In the genomic region with DNA sequence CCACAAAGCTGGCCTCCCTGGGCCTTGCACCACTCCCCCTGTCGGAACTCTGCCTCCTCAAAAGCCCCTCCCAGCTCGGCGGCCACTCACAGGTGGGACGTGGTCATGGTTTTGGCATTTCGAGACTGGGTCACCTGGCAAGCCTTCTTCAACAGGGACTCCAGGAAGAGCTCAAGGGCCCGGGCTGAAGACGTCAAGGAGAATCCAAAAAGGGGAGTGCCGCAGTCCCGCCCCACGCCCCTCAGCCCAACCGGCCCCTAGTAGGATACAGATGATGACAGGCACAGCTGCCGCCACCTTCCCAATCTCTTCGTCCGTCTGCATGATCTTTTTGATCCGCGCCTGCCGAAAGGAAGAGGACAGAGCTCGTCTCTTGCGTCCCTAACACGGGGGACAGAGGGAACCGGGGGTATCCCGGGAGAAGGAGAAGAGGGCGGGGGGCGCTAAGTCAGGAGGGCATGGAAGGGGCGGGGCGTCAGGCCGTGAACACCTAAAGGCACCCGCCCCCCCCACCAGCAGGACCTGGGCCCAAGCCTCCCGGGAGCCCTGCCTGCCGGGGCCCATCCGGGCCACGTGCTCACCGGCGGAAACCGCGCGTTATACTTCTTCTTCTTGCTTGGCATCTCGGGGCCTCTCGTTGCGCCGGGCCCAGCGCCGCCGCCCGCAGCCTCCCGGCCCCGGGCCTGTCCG, we compare ENCODE assay signal across 8 mouse cellular contexts. TPM values are rescaled to one million over a fixed set of nuclear protein-coding genes. Genes with fewer than 3 reads are reported as not detected.
A peak's percentile ranks its signal among the peaks of the same experiment; 100 is the strongest.
DNase-seq lines count a peak whose midpoint lies in the region; ATAC-seq lines count a peak whose summit lies in the region.

No protein-coding gene starts in this region.

- peak; percentile 67 for DNase-seq in CD4-positive helper T cell, adult 2 months (ENCODE audit: low read depth, low spot score)
- peak; percentile 74 for DNase-seq in adrenal gland, adult 8-10 months
- peak; percentile 87 for DNase-seq in embryonic facial prominence, embryonic 14.5 days (ENCODE audit: low spot score)
- DNase-seq in ovary, adult 18-20 months (ENCODE audit: low spot score), result peak; percentile 71
- peak; percentile 73 to 75 for DNase-seq in thymus, postnatal 10 days (ENCODE audit: low spot score in 2 of 2)

- no peaks in the 10 kb centered on the region for H3K9me3 ChIP-seq in embryonic facial prominence, embryonic 14.5 days (ENCODE audit: control insufficient read depth, low read length)
- no peaks in the 10 kb centered on the region for H3K9me3 ChIP-seq in heart, embryonic 11.5 days (replicated peaks; ENCODE audit: control insufficient read depth, low read length)
- no peaks in the 10 kb centered on the region for H3K9me3 ChIP-seq in kidney, embryonic 14.5 days (ENCODE audit: control insufficient read depth, low read length)
- no peaks in the 10 kb centered on the region for H3K9me3 ChIP-seq in lung, embryonic 15.5 days

- peaks cover 54% of the 10 kb centered on the region for H3K36me3 ChIP-seq in embryonic facial prominence, embryonic 14.5 days (ENCODE audit: control insufficient read depth, insufficient read depth, low read length)
- peaks cover 16% of the 10 kb centered on the region; the same call in 1 of the 2 replicates for H3K36me3 ChIP-seq in heart, embryonic 11.5 days (ENCODE audit: control insufficient read depth, insufficient read depth, low read length)
- H3K36me3 ChIP-seq in kidney, embryonic 14.5 days (ENCODE audit: control insufficient read depth, insufficient read depth, low read length), result peaks cover 40% of the 10 kb centered on the region
- peaks cover 51% of the 10 kb centered on the region for H3K36me3 ChIP-seq in lung, embryonic 15.5 days

- H3K4me1 ChIP-seq in embryonic facial prominence, embryonic 14.5 days (ENCODE audit: control insufficient read depth, insufficient read depth, low read length), result peaks cover 17% of the 10 kb centered on the region
- peaks cover 19% of the 10 kb centered on the region for H3K4me1 ChIP-seq in heart, embryonic 11.5 days (ENCODE audit: control insufficient read depth, insufficient read depth, low read length)
- H3K4me1 ChIP-seq in kidney, embryonic 14.5 days (ENCODE audit: control insufficient read depth, insufficient read depth, low read length), result peaks cover 25% of the 10 kb centered on the region
- H3K4me1 ChIP-seq in lung, embryonic 15.5 days, result peaks cover 31% of the 10 kb centered on the region

- peak overlapping the region; percentile 88 for H3K4me3 ChIP-seq in embryonic facial prominence, embryonic 14.5 days (ENCODE audit: low read depth, low read length)
- peak overlapping the region; percentile 82 for H3K4me3 ChIP-seq in heart, embryonic 11.5 days (ENCODE audit: low read depth, low read length)
- peak overlapping the region; percentile 93 for H3K4me3 ChIP-seq in kidney, embryonic 14.5 days (ENCODE audit: low read length)
- peak overlapping the region; percentile 79 for H3K4me3 ChIP-seq in lung, embryonic 15.5 days

- peak; percentile 66 for ATAC-seq in embryonic facial prominence, embryonic 14.5 days (ENCODE audit: low read depth)
- ATAC-seq in heart, embryonic 11.5 days (replicated peaks; ENCODE audit: insufficient number of reproducible peaks, low FRiP score, low TSS enrichment), result peak; percentile 51
- ATAC-seq in kidney, embryonic 14.5 days (ENCODE audit: low FRiP score, low TSS enrichment), result peak; percentile 64
- peak; percentile 64 for ATAC-seq in lung, embryonic 15.5 days (ENCODE audit: borderline replicate concordance, extremely low read depth, low FRiP score, low TSS enrichment)

- H3K4me2 ChIP-seq in embryonic facial prominence, embryonic 14.5 days (ENCODE audit: low read depth, low read length), result peak overlapping the region; percentile 93
- H3K4me2 ChIP-seq in heart, embryonic 11.5 days, result peak overlapping the region; percentile 93
- H3K4me2 ChIP-seq in kidney, embryonic 14.5 days (replicated peaks; ENCODE audit: low read depth, low read length), result peak overlapping the region; percentile 78
- peak overlapping the region; percentile 85 for H3K4me2 ChIP-seq in lung, embryonic 15.5 days

- H3K27ac ChIP-seq in embryonic facial prominence, embryonic 14.5 days (replicated peaks; ENCODE audit: low read depth, low read length), result peak overlapping the region; percentile 90
- peak overlapping the region; percentile 92 for H3K27ac ChIP-seq in heart, embryonic 11.5 days (ENCODE audit: low read depth, low read length)
- peak overlapping the region; percentile 83 for H3K27ac ChIP-seq in kidney, embryonic 14.5 days (ENCODE audit: low read depth, low read length)
- peak overlapping the region; percentile 95 for H3K27ac ChIP-seq in lung, embryonic 15.5 days

- peak overlapping the region; percentile 84 for H3K9ac ChIP-seq in embryonic facial prominence, embryonic 14.5 days (ENCODE audit: low read depth, low read length)
- H3K9ac ChIP-seq in heart, embryonic 11.5 days (ENCODE audit: low read depth, low read length), result peak overlapping the region; percentile 95
- H3K9ac ChIP-seq in kidney, embryonic 14.5 days (ENCODE audit: low read depth, low read length), result peak overlapping the region; percentile 97
- H3K9ac ChIP-seq in lung, embryonic 15.5 days, result peak overlapping the region; percentile 76

- 1% methylated on average over 29 of the region's 48 CpGs for WGBS in embryonic facial prominence, embryonic 14.5 days
- WGBS in heart, embryonic 11.5 days (ENCODE audit: insufficient replicate concordance), result under 1% methylated on average over 31 of the region's 48 CpGs
- WGBS in kidney, embryonic 14.5 days, result under 1% methylated on average over 46 of the region's 48 CpGs
- under 1% methylated on average over 38 of the region's 48 CpGs for WGBS in lung, embryonic 15.5 days

- no peaks in the 10 kb centered on the region for H3K27me3 ChIP-seq in embryonic facial prominence, embryonic 14.5 days (replicated peaks; ENCODE audit: control insufficient read depth, insufficient read depth, low read length)
- H3K27me3 ChIP-seq in heart, embryonic 11.5 days (ENCODE audit: control insufficient read depth, insufficient read depth, low read length), result no peaks in the 10 kb centered on the region
- no peaks in the 10 kb centered on the region for H3K27me3 ChIP-seq in kidney, embryonic 14.5 days (ENCODE audit: control insufficient read depth, insufficient read depth, low read length)
- H3K27me3 ChIP-seq in lung, embryonic 15.5 days, result no peaks in the 10 kb centered on the region

RNA-seq across cellular contexts. Expression of gene Drap1, which starts 0.5 kb away (rescaled TPM):
- 100 to 1,000 TPM; 272 to 295 (median 289) TPM for total RNA-seq in adrenal gland, adult 8-10 months (2022)
- 191 and 195 TPM in 2 replicates for polyA plus RNA-seq in embryonic facial prominence, embryonic 14.5 days (2014; fragmentation: Nextera tagmentation; extraction: Ambion mirVana)
- polyA plus RNA-seq in heart, embryonic 11.5 days (2014; fragmentation: Nextera tagmentation; extraction: Ambion mirVana), result 138 and 150 TPM in 2 replicates
- polyA plus RNA-seq in kidney, embryonic 14.5 days (2014; fragmentation: Nextera tagmentation; extraction: Ambion mirVana), result 191 and 248 TPM in 2 replicates
- 243 and 268 TPM in 2 replicates for polyA plus RNA-seq in lung, embryonic 15.5 days (2015; fragmentation: Nextera tagmentation; extraction: Ambion mirVana)

RNA-seq across cellular contexts. Expression of gene AI837181, which starts 0.7 kb away (rescaled TPM):
- 10 to 100 TPM; 52.2 to 59.2 (median 52.8) TPM for total RNA-seq in adrenal gland, adult 8-10 months (2022)
- 51.1 and 56.1 TPM in 2 replicates for polyA plus RNA-seq in embryonic facial prominence, embryonic 14.5 days (2014; fragmentation: Nextera tagmentation; extraction: Ambion mirVana)
- polyA plus RNA-seq in heart, embryonic 11.5 days (2014; fragmentation: Nextera tagmentation; extraction: Ambion mirVana), result 23.8 and 27.4 TPM in 2 replicates
- 39.0 and 40.8 TPM in 2 replicates for polyA plus RNA-seq in kidney, embryonic 14.5 days (2014; fragmentation: Nextera tagmentation; extraction: Ambion mirVana)
- 56.5 and 58.6 TPM in 2 replicates for polyA plus RNA-seq in lung, embryonic 15.5 days (2015; fragmentation: Nextera tagmentation; extraction: Ambion mirVana)

RNA-seq across cellular contexts. Expression of gene Tsga10ip, which starts 21.9 kb away (rescaled TPM):
- total RNA-seq in adrenal gland, adult 8-10 months (2022), result under 1 TPM in 1 of 4 experiments, not detected in 3; 0.17 TPM
- polyA plus RNA-seq in embryonic facial prominence, embryonic 14.5 days (2014; fragmentation: Nextera tagmentation; extraction: Ambion mirVana), result 0.53 TPM in 1 of 2 replicates, not detected in the other
- polyA plus RNA-seq in heart, embryonic 11.5 days (2014; fragmentation: Nextera tagmentation; extraction: Ambion mirVana), result 0.87 and 1.7 TPM in 2 replicates
- 0.16 and 0.35 TPM in 2 replicates for polyA plus RNA-seq in kidney, embryonic 14.5 days (2014; fragmentation: Nextera tagmentation; extraction: Ambion mirVana)
- polyA plus RNA-seq in lung, embryonic 15.5 days (2015; fragmentation: Nextera tagmentation; extraction: Ambion mirVana), result 0.59 and 0.79 TPM in 2 replicates

RNA-seq across cellular contexts. Expression of gene Fosl1, which starts 23.1 kb away (rescaled TPM):
- total RNA-seq in adrenal gland, adult 8-10 months (2022), result under 1 TPM in 3 of 4 experiments, not detected in 1; 0.22 to 0.86 (median 0.56) TPM
- polyA plus RNA-seq in embryonic facial prominence, embryonic 14.5 days (2014; fragmentation: Nextera tagmentation; extraction: Ambion mirVana), result not detected in 2 replicates
- not detected in 2 replicates for polyA plus RNA-seq in heart, embryonic 11.5 days (2014; fragmentation: Nextera tagmentation; extraction: Ambion mirVana)
- polyA plus RNA-seq in kidney, embryonic 14.5 days (2014; fragmentation: Nextera tagmentation; extraction: Ambion mirVana), result not detected in 2 replicates
- not detected in 2 replicates for polyA plus RNA-seq in lung, embryonic 15.5 days (2015; fragmentation: Nextera tagmentation; extraction: Ambion mirVana)

RNA-seq across cellular contexts. Expression of gene Ccdc85b, which starts 33.5 kb away (rescaled TPM):
- 10 to 100 TPM in 3 of 4 experiments, 1 to 10 TPM in 1; 8.9 to 12.4 (median 11.4) TPM for total RNA-seq in adrenal gland, adult 8-10 months (2022)
- 5.7 and 6.1 TPM in 2 replicates for polyA plus RNA-seq in embryonic facial prominence, embryonic 14.5 days (2014; fragmentation: Nextera tagmentation; extraction: Ambion mirVana)
- polyA plus RNA-seq in heart, embryonic 11.5 days (2014; fragmentation: Nextera tagmentation; extraction: Ambion mirVana), result 8.1 and 10.0 TPM in 2 replicates
- polyA plus RNA-seq in kidney, embryonic 14.5 days (2014; fragmentation: Nextera tagmentation; extraction: Ambion mirVana), result 8.5 and 11.3 TPM in 2 replicates
- 12.1 and 12.4 TPM in 2 replicates for polyA plus RNA-seq in lung, embryonic 15.5 days (2015; fragmentation: Nextera tagmentation; extraction: Ambion mirVana)

Comparison
In these comparisons a context has a peak if more than half of its experiments do, and no peak if none do; other contexts are left out.
1. Peak in every context shown above with its lines: DNase-seq, ATAC-seq, H3K4me3 ChIP-seq and H3K27ac ChIP-seq.